Mouse (Mus musculus): ENCODE results near the gene Flt3.

GRCm38 (mm10) chr5:147315432-147316075 lies 84.7 kb downstream of the Flt3 start:
- TF ChIP-seq CTCF (conservative IDR thresholded peaks at IDR 0.05; ENCODE audit: insufficient read depth, insufficient read length, low read depth, low read length), result no peak
- no peak for TF ChIP-seq POLR2A (IDR thresholded peaks at IDR 0.05; ENCODE audit: low read depth, low read length)

Data from kidney, adult 2 months (tissue).